Mouse (Mus musculus): ENCODE results near the gene Nolc1.
"Not testable (repeated sequence)": the region's sequence is repeated elsewhere in the genome, so short reads cannot be mapped to it uniquely, and the experiment has no call there.

Nolc1 gene

GRCm38 (mm10) chr19:46094144-46094543 is 18.5 kb downstream of the Nolc1 start:
- no peak for DNase-seq

GRCm38 (mm10) chr19:46095291-46095690 is 19.6 kb downstream of the Nolc1 start:
- DNase-seq, result no peak

- no peak for DNase-seq
Observed at GRCm38 (mm10) chr19:46096396-46096795, 20.7 kb downstream of the Nolc1 start.

GRCm38 (mm10) chr19:46099561-46099960 is 23.9 kb downstream of the Nolc1 start:
- no peak for DNase-seq

GRCm38 (mm10) chr19:46103437-46104186 is 27.9 kb downstream of the Nolc1 start:
- no peak for DNase-seq

- no peak for DNase-seq
Observed at GRCm38 (mm10) chr19:46104187-46104557, 28.5 kb downstream of the Nolc1 start.

GRCm38 (mm10) chr19:46110214-46110613 is 34.6 kb downstream of the Nolc1 start:
- no peak for DNase-seq

- no peak for DNase-seq
Observed at GRCm38 (mm10) chr19:46110781-46111180, 35.1 kb downstream of the Nolc1 start.

GRCm38 (mm10) chr19:46114617-46115016 is 39.0 kb downstream of the Nolc1 start:
- no peak for DNase-seq

GRCm38 (mm10) chr19:46119458-46119857 is 43.8 kb downstream of the Nolc1 start:
- no peak for DNase-seq

GRCm38 (mm10) chr19:46120872-46121271 is 45.2 kb downstream of the Nolc1 start:
- DNase-seq, result no peak

- no peak for DNase-seq
Observed at GRCm38 (mm10) chr19:46123876-46124275, 48.2 kb downstream of the Nolc1 start.

- no peak for DNase-seq
Observed at GRCm38 (mm10) chr19:46124651-46125050, 49.0 kb downstream of the Nolc1 start.

- no peak for DNase-seq
Observed at GRCm38 (mm10) chr19:46126301-46126700, 50.6 kb downstream of the Nolc1 start.

- not testable (repeated sequence) for DNase-seq
Observed at GRCm38 (mm10) chr19:46129737-46130136, 54.1 kb downstream of the Nolc1 start.

GRCm38 (mm10) chr19:46131283-46131682 is 55.6 kb downstream of the Nolc1 start:
- DNase-seq, result no peak

- DNase-seq, result peak; percentile 52
Observed at GRCm38 (mm10) chr19:46131694-46132525, 56.2 kb downstream of the Nolc1 start, which contains the start of gene Elovl3. TSS of gene Elovl3 (plus strand) at chr19:46131897.

GRCm38 (mm10) chr19:46132577-46132976 is 56.9 kb downstream of the Nolc1 start:
- no peak for DNase-seq

Measured in kidney, postnatal 10 days (tissue).